Mouse (Mus musculus) heart, embryonic 15.5 days (tissue): ENCODE results near the gene Brd3os. TPM values are rescaled to one million over a fixed set of nuclear protein-coding genes. Genes with fewer than 3 reads are reported as not detected.

Experiments used
- ATAC-seq: fragments of 200-750 bp; cut with Nextera tagmentation; replicated peaks from 2 replicates; pipeline ENCODE4 v1.8.0; 2017; ENCODE audit warnings: low read depth, moderate TSS enrichment; ENCODE audit not compliant: insufficient number of reproducible peaks, insufficient read depth, low FRiP score
- H3K27ac ChIP-seq: fragments of 300-500 bp; sonication (generic); 2 replicates; pipeline ENCODE4 v1.5.1; 2015; ENCODE audit warnings: mild to moderate bottlenecking, inconsistent platforms
- H3K27me3 ChIP-seq: fragments of 300-500 bp; sonication (generic); 2 replicates; pipeline ENCODE4 v1.6.1; 2015; ENCODE audit warnings: inconsistent platforms
- H3K36me3 ChIP-seq: fragments of 300-500 bp; sonication (generic); 2 replicates; pipeline ENCODE4 v1.6.1; 2015; ENCODE audit warnings: mild to moderate bottlenecking, inconsistent platforms
- H3K4me1 ChIP-seq: fragments of 300-500 bp; sonication (generic); replicated peaks from 2 replicates; pipeline ENCODE4 v1.6.1; 2015; ENCODE audit warnings: inconsistent platforms
- H3K4me2 ChIP-seq: fragments of 300-500 bp; sonication (generic); 2 replicates; pipeline ENCODE4 v1.6.1; 2015; ENCODE audit warnings: inconsistent platforms, mild to moderate bottlenecking, moderate library complexity
- H3K4me3 ChIP-seq: fragments of 300-500 bp; sonication (generic); 2 replicates; pipeline ENCODE4 v1.5.1; 2015; ENCODE audit warnings: mild to moderate bottlenecking, inconsistent platforms
- H3K9ac ChIP-seq: fragments of 300-500 bp; sonication (generic); 2 replicates; pipeline ENCODE4 v1.6.1; 2015; ENCODE audit warnings: mild to moderate bottlenecking, inconsistent platforms
- H3K9me3 ChIP-seq: fragments of 300-500 bp; sonication (generic); replicated peaks from 2 replicates; pipeline ENCODE4 v1.6.1; 2016; ENCODE audit warnings: inconsistent platforms
- WGBS: fragments of 180-500 bp; shearing (Covaris S2); methylation state at CpG from one replicate; pipeline ENCODE4 v1.1.7; 2015; ENCODE audit warnings: mixed read lengths; 5-methylcytosine and 5-hydroxymethylcytosine counted together
- polyA plus RNA-seq: library from polyadenylated mRNA; unstranded; fragments of >200 nt; fragmentation: Nextera tagmentation; extraction: Ambion mirVana; gene quantifications from 2 replicates; pipeline ENCODE4 v1.2.1, GENCODE M21; 2015

Gene Brd3os
- 3.0 and 4.8 TPM in 2 replicates for polyA plus RNA-seq

DNA sequence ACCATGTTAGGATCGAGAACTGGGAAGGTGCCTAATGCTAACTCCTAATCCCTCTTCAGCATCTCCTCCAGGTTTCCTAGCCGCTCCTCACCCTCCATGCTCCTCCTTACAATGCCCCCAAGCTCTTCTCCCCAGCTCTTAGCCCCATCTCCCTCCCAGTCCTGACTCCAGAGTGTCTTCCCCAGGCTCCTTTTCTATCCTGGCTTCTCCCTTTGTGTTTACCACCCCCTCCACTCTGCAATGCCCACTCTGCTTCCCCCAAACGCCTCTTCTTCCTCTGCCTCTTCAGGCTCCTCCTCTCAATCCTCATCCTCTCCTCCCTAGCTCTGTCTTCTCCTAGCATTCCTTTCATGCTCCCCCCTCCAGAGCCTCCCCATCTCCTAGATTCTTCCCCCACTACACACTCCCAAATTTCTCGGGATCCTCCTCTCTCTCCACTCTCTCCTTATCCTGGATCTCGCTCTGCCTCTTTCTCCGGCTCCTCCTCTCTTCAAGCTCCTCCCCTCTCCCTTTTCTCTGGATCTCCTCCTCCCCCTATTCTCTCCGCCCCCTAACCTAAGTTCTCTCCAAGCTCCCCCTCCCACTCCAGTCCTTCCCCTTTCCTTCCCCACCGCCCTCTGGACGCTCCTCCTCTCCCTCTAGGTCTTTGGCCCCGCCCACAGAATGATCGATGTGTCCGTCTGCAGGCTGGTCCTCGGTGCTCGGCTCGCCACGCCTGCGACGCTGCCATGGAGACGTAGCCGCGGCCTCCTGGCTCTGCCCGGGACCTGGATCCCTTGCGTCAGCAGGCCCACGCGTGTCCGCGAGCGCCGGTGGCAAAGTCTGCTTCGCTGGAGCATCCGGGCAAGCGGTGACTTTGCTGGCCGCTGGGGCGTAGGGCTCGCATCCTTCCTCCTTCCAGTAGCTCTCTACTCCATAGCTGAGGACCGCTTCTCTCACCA is at the start of gene Brd3os:
TSS of gene Brd3os (plus strand) at position 558 of the 941 bp plus-strand sequence.
- Histone ChIP-seq H3K9me3 (no peaks in the 10 kb centered on the region), H3K9ac (peak within 1 kb of the TSS; percentile 62), H3K4me1 (peaks cover 18% of the 10 kb centered on the region), H3K4me3 (peak within 1 kb of the TSS; percentile 60), H3K36me3 (peaks cover 21% of the 10 kb centered on the region), H3K4me2 (peak within 1 kb of the TSS; percentile 83), H3K27me3 (no peaks in the 10 kb centered on the region), H3K27ac (peak within 1 kb of the TSS; percentile 45; the same call in 1 of the 2 replicates)
- WGBS = 1% methylated on average over 36 of the region's 36 CpGs
- ATAC-seq = peak; percentile 90

DNA sequence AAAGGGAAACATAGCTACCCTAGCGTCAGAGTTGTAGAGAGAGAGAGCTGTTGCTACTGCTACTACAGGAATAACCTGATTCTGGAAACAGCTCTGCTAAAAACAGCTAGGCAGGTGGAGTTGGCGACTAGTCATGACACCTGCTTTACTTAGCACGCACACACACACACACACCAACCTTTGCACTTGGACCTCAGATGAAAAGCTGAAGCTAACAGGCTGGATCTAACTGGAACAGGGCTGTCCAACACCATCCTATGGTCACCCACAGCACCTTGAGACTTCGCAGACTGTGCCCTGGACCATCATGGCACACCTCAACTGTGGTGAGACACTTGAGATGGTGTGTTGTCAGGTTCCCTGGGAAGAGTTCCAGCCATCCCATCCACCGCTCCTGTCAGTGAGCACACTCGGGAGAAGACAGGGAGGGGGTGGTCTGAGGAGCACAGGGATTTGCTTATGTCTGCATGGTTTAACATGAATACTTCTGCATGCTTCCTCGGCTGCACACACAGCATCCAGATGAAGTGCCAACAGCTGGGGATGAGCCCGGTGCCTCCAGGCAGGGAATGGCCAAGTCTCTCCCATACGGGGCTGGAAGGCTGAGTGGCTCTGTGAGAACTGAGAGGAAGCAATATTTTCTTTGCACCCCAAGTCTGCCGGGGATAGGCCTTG is 47.8 kb upstream of the Brd3os start:
- 60% methylated on average over 10 of the region's 10 CpGs for WGBS
- Histone ChIP-seq H3K4me1 (peaks cover 38% of the 10 kb centered on the region), H3K9me3 (no peaks in the 10 kb centered on the region), H3K27ac (no peak overlapping the region), H3K36me3 (no peaks in the 10 kb centered on the region), H3K27me3 (peaks cover 6% of the 10 kb centered on the region; the same call in 1 of the 2 replicates), H3K9ac (no peak overlapping the region), H3K4me2 (no peak overlapping the region), H3K4me3 (no peak overlapping the region)
- no peak for ATAC-seq

DNA sequence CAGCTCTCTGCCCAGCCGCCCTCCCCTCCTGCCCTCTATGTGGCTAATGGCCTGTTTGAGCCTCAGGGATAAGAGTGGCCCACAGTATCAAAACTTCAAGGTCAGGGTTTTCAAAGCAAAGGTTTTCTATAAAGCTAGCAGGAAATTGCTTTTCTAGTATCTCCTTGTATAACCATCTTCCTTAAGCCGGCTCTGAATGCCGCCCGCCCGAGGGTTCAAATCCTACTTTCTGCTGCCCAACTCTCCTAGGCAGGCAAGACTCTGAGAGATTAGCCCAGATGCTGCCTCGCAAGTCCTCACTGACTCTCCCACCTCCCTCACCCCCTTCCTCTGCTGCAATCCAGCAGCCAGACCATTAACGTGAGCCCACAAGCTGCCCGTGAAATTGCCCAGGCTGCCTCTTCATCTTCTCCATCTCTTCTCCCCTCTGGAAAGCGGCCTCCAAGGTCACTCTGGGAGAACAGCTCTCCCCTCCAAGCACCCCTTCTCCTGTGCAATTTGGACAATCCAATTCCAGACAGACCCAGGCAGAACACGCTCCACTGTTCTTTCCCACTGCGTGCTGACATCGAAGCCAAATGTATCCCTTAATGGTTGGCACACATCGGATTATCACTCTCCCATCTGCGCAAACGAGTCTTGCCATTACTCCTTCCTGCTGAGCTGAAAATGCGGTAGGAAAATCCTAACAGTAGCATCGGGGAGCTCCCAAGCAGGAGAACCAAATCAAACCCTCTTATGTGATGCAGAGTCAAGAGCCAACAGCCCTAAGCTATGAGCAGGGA is 45.3 kb upstream of the Brd3os start:
- ATAC-seq = no peak
- Histone ChIP-seq H3K4me2 (no peak overlapping the region), H3K9ac (no peak overlapping the region), H3K27ac (no peak overlapping the region), H3K4me3 (no peak overlapping the region), H3K4me1 (peaks cover 14% of the 10 kb centered on the region), H3K36me3 (no peaks in the 10 kb centered on the region), H3K27me3 (peaks cover 6% of the 10 kb centered on the region; the same call in 1 of the 2 replicates), H3K9me3 (no peaks in the 10 kb centered on the region)
- WGBS = 64% methylated on average over 17 of the region's 17 CpGs

DNA sequence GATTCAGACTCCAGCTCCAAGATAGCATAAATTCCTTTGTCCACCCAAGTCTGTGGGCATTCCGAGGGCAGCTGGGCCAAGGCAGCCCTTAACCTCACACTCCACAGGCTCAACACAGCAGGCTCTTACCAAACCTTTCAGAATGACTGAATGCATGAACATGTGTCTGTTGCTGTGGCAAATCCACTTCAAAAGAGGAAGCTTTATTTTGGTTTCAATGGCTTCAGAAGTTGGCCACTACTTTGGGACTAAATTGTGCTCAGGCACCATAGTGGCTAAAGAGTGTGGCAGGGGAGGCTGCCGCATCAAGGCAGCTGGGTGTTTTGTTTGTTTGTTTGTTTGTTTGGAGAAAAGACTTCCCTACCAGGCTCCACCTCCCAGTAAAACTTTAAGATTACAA is 42.0 kb upstream of the Brd3os start:
- ATAC-seq = no peak
- H3K27me3 ChIP-seq = peaks cover 6% of the 10 kb centered on the region; the same call in 1 of the 2 replicates
- no peaks in the 10 kb centered on the region for H3K9me3 ChIP-seq
- H3K4me2 ChIP-seq = no peak overlapping the region
- H3K4me1 ChIP-seq = peaks cover 15% of the 10 kb centered on the region
- 87% methylated on average over 2 of the region's 2 CpGs for WGBS
- H3K9ac ChIP-seq = no peak overlapping the region
- H3K4me3 ChIP-seq = no peak overlapping the region
- H3K27ac ChIP-seq = no peak overlapping the region
- H3K36me3 ChIP-seq = no peaks in the 10 kb centered on the region

DNA sequence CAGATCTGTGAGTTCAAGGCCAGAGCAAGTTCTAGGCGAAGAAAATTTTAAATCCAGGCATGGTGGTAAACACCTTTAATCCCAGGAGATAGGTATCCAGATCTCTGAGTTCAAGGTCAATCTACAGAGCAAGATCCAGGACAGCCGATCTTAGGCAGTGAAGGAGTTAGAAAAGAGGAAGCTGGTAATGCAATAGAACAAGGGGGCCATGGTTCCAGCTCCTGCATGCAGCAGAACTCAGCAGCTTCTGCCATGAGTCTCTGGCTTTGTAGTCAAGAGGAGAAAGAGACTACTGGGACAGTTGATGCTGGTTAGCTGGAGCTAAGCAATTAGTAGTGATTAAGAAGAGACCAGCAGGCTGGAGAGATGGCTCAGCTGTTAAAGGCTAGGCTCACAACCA is 40.6 kb upstream of the Brd3os start:
- 77% methylated on average over 2 of the region's 2 CpGs for WGBS
- H3K9ac ChIP-seq = no peak overlapping the region
- H3K4me1 ChIP-seq = peaks cover 20% of the 10 kb centered on the region
- ATAC-seq = no peak
- H3K27me3 ChIP-seq = no peaks in the 10 kb centered on the region
- no peaks in the 10 kb centered on the region for H3K9me3 ChIP-seq
- H3K36me3 ChIP-seq = no peaks in the 10 kb centered on the region
- no peak overlapping the region for H3K27ac ChIP-seq
- no peak overlapping the region for H3K4me3 ChIP-seq
- H3K4me2 ChIP-seq = no peak overlapping the region

DNA sequence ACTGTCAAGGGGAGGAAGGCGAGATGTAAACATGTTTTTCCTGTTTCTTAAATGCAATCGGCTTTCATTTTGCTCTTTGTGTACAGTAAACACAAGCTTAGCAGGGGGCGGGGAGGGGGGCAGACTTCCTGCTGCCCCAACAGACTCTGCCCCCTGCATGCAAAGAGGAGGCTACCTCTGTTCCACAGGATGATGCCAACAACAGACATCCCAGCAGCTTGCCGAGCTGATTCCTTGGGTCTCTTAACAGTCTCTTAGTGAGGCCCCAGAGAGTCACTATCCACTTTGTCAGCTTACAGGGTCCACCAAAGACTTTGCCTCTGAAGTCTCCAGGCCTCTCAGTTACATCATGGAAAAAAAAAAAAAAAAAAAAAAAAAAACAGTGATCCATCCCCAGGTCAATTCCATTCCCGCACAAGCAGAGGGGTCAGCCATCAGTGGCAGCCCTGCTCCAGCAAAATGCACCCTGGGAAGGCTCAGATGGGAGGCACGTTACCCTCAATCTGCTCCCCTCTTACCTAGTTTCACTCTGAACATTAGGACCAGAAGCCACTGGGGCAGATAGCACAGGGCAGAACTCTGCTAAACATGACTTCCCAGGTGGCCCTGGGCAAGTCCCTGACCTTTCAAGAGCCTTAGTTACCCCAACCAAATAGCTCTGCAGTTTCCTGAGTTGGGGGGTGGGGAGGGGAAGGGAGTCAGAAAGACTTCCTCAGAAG is 37.6 kb upstream of the Brd3os start:
- Histone ChIP-seq H3K9me3 (no peaks in the 10 kb centered on the region), H3K27me3 (no peaks in the 10 kb centered on the region), H3K4me1 (peaks cover 20% of the 10 kb centered on the region), H3K4me3 (no peak overlapping the region), H3K36me3 (no peaks in the 10 kb centered on the region), H3K9ac (no peak overlapping the region), H3K4me2 (no peak overlapping the region), H3K27ac (no peak overlapping the region)
- WGBS = 57% methylated on average over 6 of the region's 6 CpGs
- no peak for ATAC-seq

DNA sequence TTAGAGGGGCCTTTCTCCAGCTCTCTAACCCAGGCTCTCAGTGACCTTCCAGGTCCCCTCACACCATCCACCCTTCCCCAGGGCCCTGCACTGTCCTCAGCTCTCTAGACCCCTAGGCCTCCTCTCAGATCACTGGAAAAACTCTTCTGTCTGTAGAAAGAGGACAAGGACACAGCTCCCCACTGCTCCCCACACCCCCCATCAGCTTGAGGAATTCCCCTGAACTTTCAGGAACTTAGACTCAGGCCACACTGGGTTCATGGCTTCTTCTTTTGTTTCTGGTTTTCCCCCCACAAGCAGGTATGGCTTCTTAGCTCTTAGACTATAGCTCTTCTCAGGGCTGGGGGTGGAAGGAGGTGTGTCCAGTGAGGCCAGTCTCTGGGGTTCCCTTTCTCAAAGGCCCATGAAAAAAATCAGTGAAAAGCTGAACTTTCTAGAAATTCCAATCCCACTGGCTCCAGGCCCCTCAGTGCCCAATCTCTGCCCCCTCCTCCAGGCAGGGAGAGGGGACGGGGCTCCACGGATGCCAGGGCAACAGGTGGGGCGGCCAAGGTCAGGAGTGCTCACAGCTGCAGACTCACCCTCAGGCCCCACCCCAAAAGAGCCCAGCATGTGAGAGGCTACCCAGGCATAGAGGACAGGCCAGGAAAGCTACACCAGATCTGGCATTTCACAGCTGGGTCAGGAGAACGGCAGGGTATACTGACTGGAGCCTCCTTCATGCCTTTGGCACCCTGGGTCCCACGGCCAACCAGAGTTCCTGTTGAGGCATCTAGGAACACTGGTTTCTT is 36.8 kb upstream of the Brd3os start:
- 70% methylated on average over 5 of the region's 5 CpGs for WGBS
- no peak overlapping the region for H3K9ac ChIP-seq
- no peak for ATAC-seq
- no peaks in the 10 kb centered on the region for H3K36me3 ChIP-seq
- H3K4me2 ChIP-seq = no peak overlapping the region
- H3K4me3 ChIP-seq = no peak overlapping the region
- H3K27me3 ChIP-seq = no peaks in the 10 kb centered on the region
- peaks cover 20% of the 10 kb centered on the region for H3K4me1 ChIP-seq
- H3K9me3 ChIP-seq = no peaks in the 10 kb centered on the region
- H3K27ac ChIP-seq = no peak overlapping the region; the same call in 1 of the 2 replicates

DNA sequence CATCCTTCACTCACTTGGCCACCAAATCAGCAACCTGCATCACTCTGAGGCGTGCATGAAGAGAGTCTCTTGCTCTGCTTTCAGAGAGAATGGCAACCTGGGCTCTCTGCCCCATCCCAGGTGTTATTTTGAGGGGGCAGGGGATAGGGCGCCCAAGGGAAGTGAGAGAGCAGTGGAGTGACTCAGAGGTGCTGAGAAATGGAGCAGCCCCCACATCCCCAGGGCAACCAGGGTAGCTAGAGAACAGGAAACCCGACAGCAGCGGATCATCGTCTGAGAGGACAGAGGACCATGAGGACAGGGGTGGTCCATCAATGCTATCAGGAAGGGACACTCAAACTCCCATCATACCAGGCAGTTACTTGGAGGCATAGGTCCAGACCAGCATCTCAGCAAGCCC is 35.2 kb upstream of the Brd3os start:
- Histone ChIP-seq H3K4me2 (no peak overlapping the region), H3K27ac (no peak overlapping the region), H3K4me1 (peaks cover 32% of the 10 kb centered on the region), H3K9me3 (no peaks in the 10 kb centered on the region), H3K4me3 (no peak overlapping the region), H3K36me3 (no peaks in the 10 kb centered on the region), H3K27me3 (no peaks in the 10 kb centered on the region), H3K9ac (no peak overlapping the region)
- ATAC-seq = no peak
- 65% methylated on average over 5 of the region's 5 CpGs for WGBS

DNA sequence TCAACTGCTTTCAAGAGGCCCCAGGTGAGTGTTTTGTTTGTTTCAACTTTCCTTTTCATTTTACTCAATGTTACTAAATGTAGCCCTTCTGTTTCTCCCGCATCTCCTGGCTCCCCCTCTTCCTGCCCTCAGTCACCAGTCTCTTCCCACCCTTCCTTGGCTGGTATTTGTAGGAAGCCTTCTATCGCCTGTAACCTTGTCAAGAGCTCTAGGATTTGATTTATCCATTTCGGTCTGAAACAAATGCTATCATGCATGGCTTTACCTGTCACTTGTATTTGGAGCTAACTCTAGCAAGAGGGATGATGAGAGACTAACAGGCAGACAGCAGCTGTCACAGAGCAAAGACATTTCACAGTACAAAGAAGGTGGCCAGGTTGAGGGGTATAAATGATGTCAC is 33.9 kb upstream of the Brd3os start:
- no peak for ATAC-seq
- 65% methylated on average over 3 of the region's 3 CpGs for WGBS
- H3K27me3 ChIP-seq = no peaks in the 10 kb centered on the region
- no peak overlapping the region for H3K4me2 ChIP-seq
- H3K36me3 ChIP-seq = no peaks in the 10 kb centered on the region
- H3K4me3 ChIP-seq = no peak overlapping the region
- no peak overlapping the region for H3K9ac ChIP-seq
- H3K27ac ChIP-seq = no peak overlapping the region
- peaks cover 41% of the 10 kb centered on the region for H3K4me1 ChIP-seq
- H3K9me3 ChIP-seq = no peaks in the 10 kb centered on the region

DNA sequence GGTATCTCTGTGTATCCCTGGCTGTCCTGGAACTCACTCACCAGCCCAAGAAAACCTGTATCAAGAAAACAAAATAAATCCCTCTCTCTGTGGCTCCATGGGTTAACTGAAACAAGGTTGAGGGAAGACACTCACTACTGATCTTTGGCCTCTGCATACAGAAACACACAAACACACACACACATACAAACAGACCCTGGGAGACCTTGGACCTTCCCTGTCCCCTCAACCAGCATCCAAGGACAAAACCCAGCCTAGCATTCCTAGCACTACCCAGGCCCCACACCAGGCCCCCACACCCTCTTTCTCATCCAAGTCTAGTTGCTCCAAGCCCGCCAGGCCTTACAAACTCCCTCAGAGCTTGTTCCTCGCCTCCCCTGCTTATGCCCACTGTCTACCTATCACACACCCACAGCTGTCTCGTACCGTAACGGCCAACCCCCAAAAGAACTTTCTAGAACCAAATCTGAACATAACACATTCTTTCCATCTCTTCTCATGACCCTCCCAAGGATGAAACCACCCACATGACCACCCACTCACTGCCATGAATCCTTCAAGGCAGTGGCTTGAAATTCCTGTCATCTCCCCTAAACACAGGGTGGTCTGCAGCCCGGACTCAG is 31.5 kb upstream of the Brd3os start:
- Histone ChIP-seq H3K4me2 (no peak overlapping the region), H3K4me3 (no peak overlapping the region), H3K9me3 (no peaks in the 10 kb centered on the region), H3K9ac (no peak overlapping the region), H3K4me1 (peaks cover 49% of the 10 kb centered on the region), H3K27me3 (no peaks in the 10 kb centered on the region), H3K27ac (no peak overlapping the region), H3K36me3 (no peaks in the 10 kb centered on the region)
- ATAC-seq = no peak
- 75% methylated on average over 6 of the region's 6 CpGs for WGBS
